Mouse (Mus musculus) gonadal fat pad, adult 2 months (tissue): ENCODE measurements around the gene Dnase1l1. TPM values are rescaled to one million over a fixed set of nuclear protein-coding genes. Genes with fewer than 3 reads are reported as not detected.
A peak's percentile ranks its signal among the peaks of the same experiment; 100 is the strongest.

Experiments
- DNase-seq: peaks from one replicate; pipeline ENCODE4 v3.0.0-alpha.2; 2012; ENCODE audit warnings: low read depth
- polyA plus RNA-seq: library from polyadenylated mRNA; depleted of rRNA; stranded (reverse); fragments of >200 nt; gene quantifications from 2 replicates; pipeline ENCODE4 v1.2.3, GENCODE M21; 2012; rRNA removed

Gene Dnase1l1
- polyA plus RNA-seq, 1 experiment: 33.1 TPM

DNA sequence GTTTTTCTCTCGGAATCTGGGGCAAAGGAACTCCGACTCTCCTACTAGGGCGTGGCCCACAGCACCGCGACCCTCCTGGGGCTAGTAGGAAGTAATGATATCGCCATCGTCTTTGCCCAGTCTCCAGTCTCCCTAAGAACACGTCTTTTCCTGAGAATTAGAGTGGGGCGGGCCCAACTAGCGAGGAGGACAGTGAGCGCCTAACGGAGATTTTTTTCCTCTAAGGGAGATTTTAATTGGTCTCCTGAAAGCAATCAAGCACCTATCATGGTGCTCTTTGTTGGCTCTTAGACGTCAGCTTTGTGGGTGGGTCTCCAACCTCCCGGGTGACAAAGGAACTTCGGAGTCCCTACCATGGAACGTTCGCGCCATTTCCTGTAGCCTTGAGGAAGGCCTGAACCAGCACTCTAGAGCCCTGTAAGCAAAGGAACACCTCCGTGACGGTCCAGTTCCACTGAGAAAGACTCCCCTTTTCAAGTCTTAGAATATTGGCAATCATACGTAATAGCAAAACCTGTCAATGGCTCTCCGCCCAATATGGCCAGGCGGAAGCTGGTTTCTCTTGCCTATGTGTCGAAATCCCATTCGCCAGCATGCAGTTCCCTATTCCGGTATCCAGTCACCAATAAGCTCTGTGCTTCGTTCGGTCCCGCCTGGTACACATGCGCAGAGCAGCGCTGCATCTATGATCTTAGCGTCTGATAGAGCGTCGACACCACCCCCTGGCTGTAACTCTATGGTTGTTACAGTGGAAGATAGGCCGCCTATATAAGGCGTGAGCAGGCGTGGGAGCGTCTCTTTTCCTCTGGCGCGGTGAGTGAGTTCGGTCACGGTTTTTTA lies 11.9 kb downstream of the Dnase1l1 start, which contains the start of gene Rpl10:
TSS of gene Rpl10 (plus strand) at position 751 of the 840 bp plus-strand sequence.
- peak; percentile 79 for DNase-seq

DNA sequence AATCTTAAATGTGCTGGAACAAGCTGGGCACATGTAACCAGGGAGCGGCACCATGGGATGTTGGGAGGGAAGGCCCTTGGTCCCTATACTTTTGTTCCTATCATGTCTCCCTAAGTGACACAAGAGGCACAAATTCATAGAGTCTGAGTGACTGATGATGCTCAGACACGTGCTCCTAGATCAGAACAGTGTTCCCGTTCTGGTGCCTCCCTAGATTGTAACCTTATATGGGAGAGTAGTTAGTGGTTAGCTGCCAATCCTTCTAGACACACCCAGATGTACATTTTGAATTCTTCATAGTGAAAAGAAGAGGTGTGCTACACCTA lies 12.4 kb downstream of the Dnase1l1 start:
- no peak for DNase-seq

DNA sequence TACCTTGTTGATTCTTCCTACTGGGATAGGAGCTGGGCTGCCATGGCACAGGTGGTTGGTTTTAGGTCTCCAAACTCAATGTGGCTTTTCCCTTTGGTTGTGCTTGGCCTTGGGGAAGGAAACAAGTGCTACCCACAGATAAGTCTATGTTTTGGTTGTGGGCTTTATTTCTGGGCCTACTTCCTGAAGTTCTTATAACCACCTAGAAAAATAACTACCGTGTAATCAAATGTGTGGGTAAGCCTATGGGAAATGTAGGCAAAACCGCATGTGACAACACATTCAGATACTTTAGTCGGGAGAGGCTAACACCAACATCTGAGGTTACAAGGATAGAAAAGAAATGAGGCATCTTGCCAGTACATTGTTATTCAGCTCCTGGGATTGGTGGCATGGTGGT lies 24.4 kb downstream of the Dnase1l1 start:
- no peak for DNase-seq

DNA sequence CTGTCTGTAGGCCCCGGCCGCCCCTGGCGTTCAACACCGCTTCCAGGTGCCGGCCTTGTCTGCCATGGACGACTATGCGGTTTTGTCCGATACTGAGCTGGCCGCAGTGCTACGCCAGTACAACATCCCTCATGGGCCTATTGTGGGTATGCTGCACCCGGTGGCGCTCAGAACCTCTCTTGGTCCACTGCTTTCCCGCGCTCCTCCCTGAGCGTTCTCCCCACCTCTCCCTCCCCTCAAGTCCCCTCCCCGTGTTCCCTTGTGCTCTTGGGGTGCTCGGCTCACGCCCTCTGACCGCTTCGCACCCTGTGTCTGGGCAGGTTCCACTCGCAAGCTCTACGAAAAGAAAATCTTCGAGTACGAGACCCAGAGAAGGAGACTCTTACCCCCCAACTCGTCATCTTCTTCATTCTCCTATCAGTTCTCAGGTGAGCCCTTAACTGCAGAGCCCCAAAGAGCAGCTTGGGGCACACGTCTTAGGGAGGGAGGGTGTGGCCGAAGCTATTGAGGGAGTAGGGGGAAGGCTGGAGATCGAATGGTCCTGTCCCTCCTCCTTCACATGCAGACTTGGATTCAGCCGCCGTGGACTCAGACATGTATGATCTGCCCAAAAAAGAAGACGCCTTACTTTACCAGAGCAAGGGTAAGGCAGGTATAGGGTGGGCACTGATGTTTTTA lies 27.1 kb downstream of the Dnase1l1 start:
- DNase-seq: no peak

DNA sequence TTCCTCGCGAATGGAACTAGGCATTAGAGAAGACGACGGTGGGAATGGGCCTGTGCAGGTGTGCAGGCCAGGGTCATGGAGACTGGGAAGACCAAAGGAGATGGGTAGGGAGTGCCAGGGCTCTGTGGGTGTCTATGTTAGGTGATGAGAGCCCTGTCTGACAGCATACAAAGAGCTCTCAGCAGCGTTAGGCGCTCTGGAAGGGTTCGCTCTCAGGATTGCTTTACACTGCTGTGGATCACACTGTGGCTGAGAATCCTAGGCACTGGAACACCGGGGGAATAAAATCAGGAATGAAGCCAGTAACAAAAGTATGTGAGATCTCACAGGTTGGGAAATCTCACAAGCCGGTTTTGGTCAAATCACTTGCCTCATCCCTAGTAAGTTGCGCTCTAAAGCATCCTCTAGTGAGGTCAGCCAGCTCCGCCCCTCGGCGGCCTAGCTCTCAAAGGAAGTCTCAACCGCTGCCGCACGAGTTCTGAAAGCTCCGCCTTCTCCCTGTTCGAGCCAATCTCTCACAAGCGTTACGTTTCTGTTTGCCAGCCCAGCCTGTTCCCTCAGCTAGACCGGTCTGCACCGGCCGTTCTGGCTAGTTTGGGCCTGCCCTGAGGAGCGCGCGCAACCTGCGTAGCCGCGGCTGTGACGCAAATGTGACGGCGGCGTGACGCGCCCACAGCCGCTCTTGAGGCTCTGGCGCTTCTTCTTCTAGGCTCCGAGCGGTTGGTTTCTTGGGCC lies 27.8 kb downstream of the Dnase1l1 start, which contains the start of gene Emd:
TSS of gene Emd (plus strand) at position 535 of the 735 bp plus-strand sequence.
- peak; percentile 60 for DNase-seq

DNA sequence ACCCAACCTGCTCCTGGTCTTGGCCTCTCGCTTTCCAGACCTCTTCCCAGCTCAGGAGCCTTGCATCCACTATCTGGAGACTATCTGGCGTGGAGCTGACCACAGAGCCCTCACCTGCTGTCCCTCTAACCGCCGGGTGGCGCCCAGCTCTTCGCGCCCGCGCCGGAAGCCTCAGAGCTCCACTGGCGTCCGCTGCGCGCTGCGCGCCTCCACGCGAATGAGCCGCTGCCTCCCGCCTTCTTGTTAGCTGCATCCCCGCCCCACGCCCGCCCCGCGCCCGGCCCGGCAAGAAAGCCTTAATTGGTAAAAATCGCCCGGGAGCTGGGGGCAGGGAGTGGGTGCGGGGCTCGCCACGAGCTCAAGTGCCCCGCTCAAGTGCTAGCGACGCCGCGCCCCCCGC lies 32.5 kb downstream of the Dnase1l1 start, which contains the start of gene Flna:
TSS of gene Flna (minus strand) at position 206 of the 400 bp plus-strand sequence.
- no peak for DNase-seq

DNA sequence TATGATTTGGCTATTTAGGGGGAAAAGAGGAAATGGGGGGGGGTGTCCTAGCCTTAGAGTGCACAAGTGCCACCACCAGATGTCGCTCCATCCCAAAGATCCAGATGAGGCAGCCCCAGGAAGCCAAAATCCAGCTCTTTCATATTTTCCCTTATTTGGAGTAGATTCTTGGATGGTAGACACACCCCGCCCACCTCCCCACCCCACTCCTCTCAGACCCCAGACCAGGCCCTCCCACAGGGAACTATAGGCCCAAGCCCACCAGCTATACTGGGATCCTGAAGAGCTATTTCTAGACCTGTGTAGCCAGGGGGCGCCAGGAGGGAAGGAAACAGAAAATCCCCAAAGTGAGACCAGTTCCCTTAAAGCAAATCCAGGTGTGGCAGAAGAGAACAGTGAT lies 33.5 kb downstream of the Dnase1l1 start:
- DNase-seq: no peak

DNA sequence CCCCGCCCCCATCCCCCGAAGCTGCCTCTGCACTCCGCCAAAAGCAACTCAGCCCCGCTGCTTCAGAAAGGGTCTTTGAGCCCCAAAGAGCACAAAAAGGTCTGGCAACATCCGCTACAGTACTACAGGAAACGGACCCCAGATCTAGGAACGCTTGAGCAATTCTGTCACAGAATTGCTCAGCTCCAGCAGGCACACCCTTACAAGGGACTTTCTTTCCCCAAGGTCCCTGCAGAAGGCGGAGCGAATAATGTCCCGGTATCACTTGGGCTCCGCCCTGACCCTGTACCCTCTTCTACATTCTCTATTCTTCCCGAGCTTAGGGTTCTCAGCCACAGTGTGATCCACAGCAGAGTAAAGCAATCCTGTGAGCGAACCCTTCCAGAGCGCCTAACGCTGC lies 35.4 kb downstream of the Dnase1l1 start:
- no peak for DNase-seq

DNA sequence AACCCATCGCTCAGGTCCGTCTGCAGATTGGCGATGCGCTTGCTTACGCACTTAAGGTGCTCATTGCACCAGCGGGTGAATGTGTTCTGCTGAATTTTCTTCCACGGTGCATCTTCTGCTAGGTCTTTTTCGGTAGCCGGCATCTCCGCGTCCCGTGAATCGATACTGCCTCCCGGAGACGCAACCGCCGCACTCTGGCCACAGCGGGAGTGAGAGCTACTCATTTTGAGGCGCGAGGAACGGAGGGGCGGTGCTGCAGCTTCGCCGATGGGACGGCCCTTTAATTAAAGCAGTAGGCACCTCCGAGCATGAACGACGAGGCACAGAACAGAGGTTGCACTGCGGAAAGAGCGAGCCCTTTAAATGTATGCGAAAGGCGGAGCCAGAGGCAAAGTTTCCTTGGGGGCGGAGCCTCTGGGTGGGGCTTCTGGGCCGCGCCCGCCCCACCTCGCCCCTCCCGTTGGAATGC lies 35.9 kb downstream of the Dnase1l1 start:
- no peak for DNase-seq

DNA sequence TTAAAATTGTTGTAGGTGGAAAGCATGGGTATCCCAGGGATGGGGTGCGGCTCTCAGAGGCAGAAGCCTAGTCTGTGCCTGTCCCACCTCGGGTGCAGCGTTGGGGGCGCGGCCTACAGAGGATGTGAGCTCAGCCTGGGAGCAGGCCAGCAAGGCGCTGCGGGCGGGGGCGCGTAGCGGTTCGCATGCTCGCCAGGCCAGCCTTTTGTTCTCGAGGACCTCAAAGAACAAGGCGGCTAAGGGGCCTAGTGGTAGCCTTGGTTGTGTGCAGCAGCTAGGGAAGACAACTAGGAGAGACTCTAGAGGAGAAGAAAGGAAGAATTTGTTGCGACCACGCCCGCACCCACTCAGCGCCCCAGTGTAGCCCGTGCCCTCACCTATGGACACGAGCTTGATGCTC lies 36.5 kb downstream of the Dnase1l1 start:
- no peak for DNase-seq

DNA sequence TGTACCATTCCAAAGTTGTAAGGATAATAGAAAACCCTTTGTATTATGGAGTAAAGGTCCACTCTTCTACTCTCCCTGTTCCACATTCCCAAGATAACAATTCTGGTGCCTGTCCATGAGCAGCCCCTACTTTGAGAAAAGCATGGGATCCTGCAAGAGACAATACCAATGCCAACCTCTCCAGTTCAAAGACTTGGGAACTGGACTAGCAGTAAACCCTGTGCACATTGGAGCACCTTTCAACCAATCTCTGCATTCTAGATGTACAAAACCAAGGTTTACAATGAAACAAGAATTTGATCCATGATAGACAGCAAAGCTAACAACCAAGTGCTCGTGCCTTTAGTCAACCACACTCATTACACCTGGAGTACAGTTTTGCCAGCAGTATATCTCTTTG lies 37.0 kb downstream of the Dnase1l1 start:
- no peak for DNase-seq

DNA sequence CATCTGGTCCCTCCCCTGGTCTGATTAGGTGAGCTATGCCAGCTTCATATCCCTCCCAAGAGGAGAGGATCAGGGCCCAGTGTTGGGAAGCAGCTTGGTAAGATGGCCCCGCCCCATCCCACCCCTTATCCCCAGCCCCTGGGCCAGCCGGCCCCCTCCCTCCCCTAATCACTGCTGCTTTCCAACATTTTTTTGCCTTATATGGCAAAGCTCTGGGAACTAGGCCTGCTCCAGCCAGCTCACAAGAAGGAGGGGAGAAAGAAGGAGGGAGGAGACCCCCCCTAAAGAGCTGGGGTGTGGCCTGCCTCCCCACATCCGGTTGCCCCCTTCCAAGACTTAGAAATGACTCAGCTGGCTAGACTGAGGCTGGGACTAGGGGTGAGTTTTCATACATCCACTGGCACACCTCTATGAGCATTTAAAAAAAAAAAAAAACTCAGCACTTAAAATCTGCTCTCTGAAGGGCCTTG lies 37.5 kb downstream of the Dnase1l1 start:
- DNase-seq: no peak

DNA sequence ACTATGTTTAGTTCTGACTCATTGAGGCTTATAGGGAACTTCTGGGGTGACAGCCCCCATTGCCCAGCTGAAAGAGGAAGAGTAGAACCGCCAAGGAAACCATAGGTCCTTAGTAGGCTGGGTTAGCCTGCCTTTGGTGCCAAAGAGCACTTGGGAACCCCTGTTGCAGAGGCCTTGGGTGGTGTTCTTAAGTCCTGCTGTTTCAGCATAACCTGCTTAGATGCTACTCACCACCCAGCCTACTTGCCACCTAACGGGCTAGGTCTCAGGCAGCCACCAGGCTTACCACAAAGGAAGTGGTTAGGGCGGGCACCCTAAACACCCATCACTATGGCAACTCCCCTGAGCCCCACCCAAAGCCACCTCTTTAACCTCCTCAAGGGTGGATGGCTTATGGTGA lies 38.3 kb downstream of the Dnase1l1 start:
- DNase-seq: no peak

DNA sequence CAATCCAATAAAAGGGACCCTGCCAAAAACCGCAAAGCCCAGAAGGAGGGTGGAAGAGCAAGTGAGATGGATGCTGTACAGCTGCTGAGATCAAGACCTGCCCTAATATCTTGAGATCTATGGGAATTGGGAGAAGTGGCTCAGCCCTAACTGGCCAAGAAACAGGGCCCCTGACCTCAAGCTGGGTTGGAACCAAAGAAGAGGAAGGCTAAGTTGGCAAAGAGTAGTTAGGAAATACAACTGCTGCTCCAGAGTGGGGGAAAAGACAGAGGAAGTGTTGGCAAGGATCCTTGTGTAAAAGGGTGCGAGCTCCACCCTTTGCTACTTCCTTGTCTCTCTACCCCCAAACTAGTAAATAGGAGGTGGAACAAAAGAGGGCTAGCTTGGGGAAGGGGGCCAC lies 38.7 kb downstream of the Dnase1l1 start:
- DNase-seq: no peak

DNA sequence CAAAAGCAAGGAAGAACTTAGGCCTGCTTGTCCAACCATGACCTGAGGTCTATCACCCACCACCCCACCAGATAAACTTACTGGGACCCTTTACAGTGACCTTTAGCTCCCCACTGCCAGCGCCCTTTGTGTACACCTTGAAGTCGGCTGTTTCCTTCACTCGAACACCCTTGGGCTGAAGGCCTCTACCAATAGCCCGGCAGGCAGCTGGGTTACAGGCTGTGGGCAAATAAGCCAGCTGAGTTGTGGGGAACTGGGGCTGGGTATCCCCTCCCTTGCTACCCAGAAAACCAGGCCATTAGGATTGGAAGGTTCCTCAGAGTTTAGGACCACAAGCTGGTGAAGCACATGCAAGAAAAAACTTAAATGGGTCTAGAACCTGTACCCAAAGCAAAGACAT lies 41.8 kb downstream of the Dnase1l1 start:
- DNase-seq: no peak

DNA sequence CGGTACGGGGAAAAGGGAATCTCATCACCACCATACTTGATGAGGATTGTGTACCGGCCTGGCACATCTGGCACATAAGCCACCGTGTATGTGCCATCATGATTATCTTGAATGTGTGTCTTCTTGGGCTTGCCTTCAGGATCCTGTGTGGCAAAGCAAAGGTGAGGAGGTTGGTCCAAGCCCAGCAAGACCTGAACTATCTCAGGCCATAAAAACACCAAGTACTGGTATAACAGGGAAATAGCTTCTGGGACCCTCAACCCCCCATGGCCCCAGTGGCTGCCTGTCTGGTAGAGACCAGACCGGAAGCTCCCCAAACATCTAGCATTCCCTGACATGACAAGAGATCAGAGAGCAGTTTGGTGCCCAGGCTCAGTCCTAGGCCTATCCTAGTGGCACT lies 48.9 kb downstream of the Dnase1l1 start:
- no peak for DNase-seq

DNA sequence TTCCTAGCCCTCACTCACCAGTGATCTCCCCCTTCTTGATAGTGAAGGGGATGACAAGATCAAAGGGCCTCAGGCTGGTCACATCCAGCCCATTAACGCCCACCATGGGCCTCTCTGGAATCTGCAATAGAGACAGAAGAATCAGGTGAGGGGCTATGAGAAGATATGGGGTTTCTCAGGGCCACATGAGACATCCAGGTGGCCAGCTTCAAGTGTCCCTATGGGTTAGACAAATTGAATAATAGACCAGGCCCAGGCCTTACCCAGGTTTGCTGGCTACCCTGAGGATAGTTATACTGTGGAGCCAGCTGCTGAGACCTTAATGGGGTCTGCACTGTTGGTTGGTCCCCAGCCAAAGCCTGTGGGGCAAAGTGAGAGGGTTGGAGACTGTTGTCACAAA lies 52.1 kb downstream of the Dnase1l1 start:
- no peak for DNase-seq

Other genes with a start within 250 kb of the Dnase1l1 start
- 1.7 TPM in 2 replicates for gene Opn1mw, start 154.9 kb downstream of the Dnase1l1 start, polyA plus RNA-seq
- gene Mecp2, start 147.0 kb downstream of the Dnase1l1 start, polyA plus RNA-seq: 7.8 and 16.5 TPM in 2 replicates
- gene Tex28, start 114.5 kb downstream of the Dnase1l1 start, polyA plus RNA-seq: not detected in 2 replicates
- not detected in 2 replicates for gene Tktl1, start 105.1 kb downstream of the Dnase1l1 start, polyA plus RNA-seq
- 707 and 874 TPM in 2 replicates for gene Flna, start 32.5 kb downstream of the Dnase1l1 start, polyA plus RNA-seq
- 54.6 and 56.1 TPM in 2 replicates for gene Emd, start 27.6 kb downstream of the Dnase1l1 start, polyA plus RNA-seq
- gene Rpl10, start 11.5 kb downstream of the Dnase1l1 start, polyA plus RNA-seq: 2,430 and 2,738 TPM in 2 replicates
- gene Taz, start 425 bp downstream of the Dnase1l1 start, polyA plus RNA-seq: 160 and 171 TPM in 2 replicates
- gene Atp6ap1, start 14.8 kb upstream of the Dnase1l1 start, polyA plus RNA-seq: 445 and 453 TPM in 2 replicates
- gene Gdi1, start 22.7 kb upstream of the Dnase1l1 start, polyA plus RNA-seq: 180 and 211 TPM in 2 replicates
- gene Fam50a, start 30.7 kb upstream of the Dnase1l1 start, polyA plus RNA-seq: 13.3 and 19.5 TPM in 2 replicates
- gene Plxna3, start 46.7 kb upstream of the Dnase1l1 start, polyA plus RNA-seq: 24.7 and 30.8 TPM in 2 replicates
- gene Lage3, start 71.3 kb upstream of the Dnase1l1 start, polyA plus RNA-seq: 84.5 and 107 TPM in 2 replicates
- 47.6 and 59.2 TPM in 2 replicates for gene Ubl4a, start 90.9 kb upstream of the Dnase1l1 start, polyA plus RNA-seq
- 27.1 and 30.5 TPM in 2 replicates for gene Slc10a3, start 91.0 kb upstream of the Dnase1l1 start, polyA plus RNA-seq
- gene Fam3a, start 110.9 kb upstream of the Dnase1l1 start, polyA plus RNA-seq: 64.3 and 70.1 TPM in 2 replicates
- gene Ikbkg, start 111.0 kb upstream of the Dnase1l1 start, polyA plus RNA-seq: 20.6 and 21.6 TPM in 2 replicates
- 190 and 227 TPM in 2 replicates for gene G6pdx, start 146.9 kb upstream of the Dnase1l1 start, polyA plus RNA-seq
- gene Gm6880, start 199.1 kb upstream of the Dnase1l1 start, polyA plus RNA-seq: not detected in 2 replicates